Mouse (Mus musculus): Measurements from ENCODE around the gene Knop1.

GRCm38 (mm10) chr7:118821356-118821755 lies 34.7 kb downstream of the Knop1 start:
- TF ChIP-seq CTCF (IDR thresholded peaks at IDR 0.05) (no peak), EP300 (IDR thresholded peaks at IDR 0.05) (no peak)

All from lung, postnatal 0 days (tissue).